Mouse (Mus musculus) kidney, adult 11 months (tissue): ENCODE data around the gene Pex5l.

Experiments
- DNase-seq: peaks from one replicate; pipeline ENCODE4 v3.0.0; 2022

The Pex5l gene

DNA sequence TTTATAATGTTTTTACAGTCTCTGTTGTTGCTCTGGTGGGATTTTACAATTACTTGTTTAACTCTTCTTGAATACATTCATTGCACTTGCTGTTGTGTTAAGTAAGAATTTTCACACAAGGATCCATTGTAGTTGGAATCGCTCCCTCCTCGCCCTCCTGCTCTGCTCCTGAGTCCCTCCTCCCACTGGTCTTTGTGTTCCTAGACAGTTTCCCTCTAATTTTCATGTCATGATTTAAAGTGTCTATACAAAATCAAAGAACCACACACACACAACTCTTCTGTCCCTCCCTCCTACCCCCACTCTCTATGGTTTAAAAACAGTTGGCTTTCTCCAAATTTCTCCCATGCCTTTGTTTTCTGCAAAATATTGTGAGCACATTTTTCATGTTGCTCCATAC, 81.6 kb downstream of the Pex5l start:
- DNase-seq, result no peak

DNA sequence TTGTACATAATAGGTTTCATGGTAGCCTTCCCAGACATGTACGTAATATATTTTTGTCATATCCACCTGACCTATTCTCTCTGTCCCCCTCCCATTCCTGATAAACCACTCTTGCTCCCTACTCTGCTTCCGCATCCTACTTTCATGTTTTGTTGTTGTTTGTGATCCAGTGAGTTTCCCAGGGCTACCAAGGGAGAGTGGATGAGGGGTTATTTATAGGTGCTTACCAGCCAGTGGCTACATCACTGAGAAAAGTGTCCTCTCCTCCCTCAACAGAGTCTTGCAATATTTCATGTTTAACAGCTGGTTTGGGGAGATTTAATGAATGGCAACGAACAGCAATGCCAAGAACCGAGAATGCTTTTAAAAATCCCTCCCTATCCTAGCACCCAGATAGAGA, 82.0 kb downstream of the Pex5l start:
- no peak for DNase-seq

GRCm38 (mm10) chr3:33060343-33060937, 82.6 kb downstream of the Pex5l start:
- no peak for DNase-seq

DNA sequence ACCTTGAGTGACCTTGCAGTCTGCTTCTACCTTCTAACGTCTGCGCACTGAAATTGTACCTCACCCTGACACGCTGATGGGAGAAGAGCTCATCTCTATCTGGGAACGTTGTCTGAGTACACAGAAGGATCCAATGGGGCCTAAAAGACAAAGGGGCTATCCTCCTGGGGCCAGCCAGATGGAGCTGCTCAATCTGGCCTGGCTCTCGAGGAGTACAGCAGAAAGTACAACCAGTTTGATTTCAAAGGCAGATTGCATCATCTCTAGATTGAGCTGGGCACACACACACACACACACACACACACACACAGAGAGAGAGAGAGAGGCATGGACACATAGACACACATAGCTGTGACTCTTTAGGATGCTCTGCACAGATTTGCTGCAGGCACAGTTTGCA, 94.7 kb downstream of the Pex5l start:
- DNase-seq, result no peak

DNA sequence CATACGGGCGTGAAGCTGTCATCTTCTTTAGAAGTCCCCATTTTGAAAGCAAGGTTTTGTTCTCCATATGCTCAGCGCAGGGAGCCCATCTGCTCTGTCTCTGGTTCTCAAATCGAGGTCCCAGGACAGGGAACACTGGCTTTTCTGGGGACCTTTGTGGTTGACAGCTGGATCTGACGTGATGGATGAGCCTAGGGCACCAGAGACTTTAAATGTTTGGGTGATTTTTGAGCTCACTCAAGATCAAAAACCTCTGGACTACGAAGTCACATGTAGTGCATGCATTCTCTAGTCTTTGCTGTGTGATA, 98.3 kb downstream of the Pex5l start:
- DNase-seq, result no peak

DNA sequence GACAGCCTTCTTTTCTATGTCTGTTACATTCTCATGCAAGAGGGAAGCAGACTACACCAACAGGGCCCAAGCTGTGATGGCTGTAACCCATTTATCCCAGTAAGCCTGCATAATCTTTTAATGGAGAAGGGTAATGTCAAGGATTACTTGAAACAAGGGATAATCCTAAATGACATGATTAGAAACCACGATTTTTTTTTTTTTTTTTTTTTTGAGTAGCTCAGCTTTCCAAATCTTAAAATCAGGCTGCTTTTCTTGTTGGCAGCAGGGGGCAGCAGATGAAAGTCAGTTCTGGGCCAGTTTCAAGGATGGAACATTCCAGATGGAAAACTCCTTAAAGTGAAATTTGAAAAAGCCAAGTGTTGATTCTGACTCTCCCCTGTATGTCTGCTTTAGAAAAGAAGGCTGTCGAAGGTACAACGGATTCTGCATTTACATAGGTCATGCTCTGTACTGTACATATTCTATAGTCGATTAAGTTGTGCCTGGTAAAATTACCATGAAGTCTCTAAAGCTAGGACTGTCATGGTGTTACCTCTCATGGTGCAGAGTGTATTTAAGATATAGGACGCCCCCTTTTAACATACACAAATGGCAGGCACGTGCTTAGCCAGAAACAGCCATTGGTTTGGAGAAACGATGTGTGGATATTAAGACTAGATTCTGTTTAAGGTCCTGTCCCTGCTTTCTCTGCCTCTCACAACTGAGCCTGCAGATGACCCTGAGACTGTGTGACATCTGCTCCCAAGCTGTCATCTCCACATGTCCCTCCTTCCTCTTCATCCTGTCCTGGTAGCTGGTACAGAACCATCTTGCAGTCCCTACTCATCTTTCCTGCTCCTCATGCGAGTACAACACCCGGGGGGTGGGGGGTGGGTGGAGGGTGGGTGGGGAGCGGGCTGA, 98.9 kb downstream of the Pex5l start:
- no peak for DNase-seq

DNA sequence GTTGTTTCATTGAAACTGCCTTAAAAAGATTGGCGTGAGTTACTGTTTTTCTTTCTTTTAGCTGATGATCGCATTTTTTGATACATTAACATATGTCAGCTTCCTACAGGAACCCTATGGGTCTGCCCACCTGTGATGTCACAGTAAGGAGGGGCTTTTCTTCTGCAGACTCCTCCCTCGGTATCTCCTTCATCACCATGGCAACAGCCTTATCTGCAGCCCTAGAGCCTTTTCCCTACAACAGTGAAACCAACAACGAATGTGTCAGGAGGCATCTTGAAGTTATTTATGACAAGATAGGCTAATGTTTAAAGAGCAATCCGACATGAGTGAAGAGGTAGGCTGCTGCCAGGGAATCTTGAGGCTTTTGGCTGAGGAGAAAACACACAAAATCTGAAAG, 118.5 kb downstream of the Pex5l start:
- no peak for DNase-seq

- no peak for DNase-seq
These were observed 139.1 kb downstream of the Pex5l start for GRCm38 (mm10) chr3:33003901-33004300.

DNA sequence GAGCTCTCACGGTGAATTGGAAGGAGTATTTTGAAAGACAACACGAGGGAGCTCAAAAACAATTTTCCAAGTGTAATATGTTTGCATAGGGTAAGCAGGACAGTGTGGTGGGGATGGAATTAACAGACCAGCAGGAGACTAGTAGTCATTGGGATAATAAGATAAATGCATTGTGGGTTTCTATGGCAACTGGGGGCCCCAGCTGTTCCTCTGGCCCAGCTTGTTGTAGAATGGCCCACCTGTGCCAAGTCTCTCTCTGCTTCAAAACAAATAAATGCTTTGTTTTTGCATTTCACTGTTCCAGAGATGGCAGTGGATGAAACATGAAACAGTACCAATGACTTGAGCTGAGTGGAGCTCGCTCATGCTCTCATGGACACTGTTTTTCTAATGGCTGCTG, 141.3 kb downstream of the Pex5l start:
- no peak for DNase-seq

GRCm38 (mm10) chr3:33000383-33001015, 142.5 kb downstream of the Pex5l start:
- no peak for DNase-seq

GRCm38 (mm10) chr3:32991713-32992575, 151.1 kb downstream of the Pex5l start:
- DNase-seq, result no peak

DNA sequence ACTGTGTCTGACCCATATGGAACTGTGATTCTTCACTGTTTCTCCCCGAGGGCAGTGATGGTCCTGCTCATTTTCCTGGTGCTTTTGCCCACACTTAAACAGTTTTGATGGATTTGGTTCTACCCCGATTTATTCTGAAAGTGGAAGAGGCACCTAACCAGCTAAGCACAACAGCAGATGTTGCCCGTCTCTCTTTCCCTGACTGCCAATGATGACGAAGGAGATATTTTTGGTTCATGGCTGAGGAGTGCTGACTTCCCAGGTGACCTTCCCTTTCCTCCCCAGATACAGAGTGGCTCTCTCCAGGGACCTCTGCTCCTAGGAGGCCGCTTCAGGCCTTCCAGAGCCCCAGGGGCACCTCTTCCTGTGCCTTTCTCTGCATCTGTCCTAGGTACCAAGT, 155.2 kb downstream of the Pex5l start:
- DNase-seq, result no peak

DNA sequence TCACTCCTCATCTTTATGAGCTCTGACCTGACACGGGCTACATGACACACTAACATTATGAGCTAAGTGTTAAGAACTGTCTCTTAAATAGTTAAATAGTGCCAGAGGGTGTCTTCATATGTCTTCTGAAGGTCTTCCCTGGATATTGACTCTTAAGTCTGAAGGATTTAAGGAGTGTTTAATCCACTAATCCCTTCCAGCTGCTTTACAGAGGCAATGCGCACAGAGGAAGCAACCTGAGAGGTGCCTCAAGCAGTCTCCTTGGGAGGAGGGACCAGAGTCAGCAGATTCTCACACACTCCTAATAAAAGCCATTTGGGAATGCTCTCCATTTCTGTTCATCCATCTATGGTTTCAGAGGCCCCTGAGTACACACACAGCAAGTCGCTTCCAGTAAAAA, 157.9 kb downstream of the Pex5l start:
- DNase-seq, result no peak

- DNase-seq, result no peak
These were observed 163.1 kb downstream of the Pex5l start for GRCm38 (mm10) chr3:32979981-32980380.

DNA sequence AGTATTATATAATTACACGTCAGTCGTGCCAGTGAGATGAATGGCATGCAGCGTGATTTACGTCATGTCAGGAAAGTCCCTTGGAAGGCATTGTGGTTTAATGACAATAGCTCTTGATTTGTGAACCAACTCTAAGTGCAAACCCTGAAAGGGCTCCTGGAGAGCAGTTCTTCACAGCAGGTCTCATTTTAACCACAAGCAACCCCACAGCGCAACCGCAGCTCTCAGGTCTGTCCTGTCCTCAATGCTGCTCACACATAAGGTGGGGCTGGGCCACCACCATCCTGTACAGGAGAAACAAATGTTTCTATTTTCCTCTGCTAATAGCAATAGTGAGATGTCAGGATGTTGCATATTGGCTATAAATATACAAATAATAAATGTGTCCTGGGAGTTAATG, 163.8 kb downstream of the Pex5l start:
- no peak for DNase-seq

DNA sequence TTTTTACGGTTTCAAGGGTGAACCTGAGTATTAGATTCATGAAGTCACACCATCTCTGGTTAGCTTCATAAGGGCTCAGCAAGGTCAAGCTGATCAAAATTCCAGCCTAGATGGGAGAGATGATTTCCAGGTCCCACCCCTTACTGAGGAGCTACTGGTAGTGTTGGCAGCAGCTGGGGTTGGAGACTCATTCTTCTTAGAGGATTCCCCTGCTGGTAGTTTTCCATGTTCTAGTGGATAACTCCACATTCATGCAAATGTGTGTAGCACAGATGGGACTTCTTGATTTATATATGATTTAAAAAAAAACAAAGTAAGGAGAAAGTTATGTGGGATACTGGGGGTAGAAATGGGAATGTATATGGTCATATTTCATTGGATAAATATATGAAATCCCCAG, 172.8 kb downstream of the Pex5l start:
- DNase-seq, result no peak

DNA sequence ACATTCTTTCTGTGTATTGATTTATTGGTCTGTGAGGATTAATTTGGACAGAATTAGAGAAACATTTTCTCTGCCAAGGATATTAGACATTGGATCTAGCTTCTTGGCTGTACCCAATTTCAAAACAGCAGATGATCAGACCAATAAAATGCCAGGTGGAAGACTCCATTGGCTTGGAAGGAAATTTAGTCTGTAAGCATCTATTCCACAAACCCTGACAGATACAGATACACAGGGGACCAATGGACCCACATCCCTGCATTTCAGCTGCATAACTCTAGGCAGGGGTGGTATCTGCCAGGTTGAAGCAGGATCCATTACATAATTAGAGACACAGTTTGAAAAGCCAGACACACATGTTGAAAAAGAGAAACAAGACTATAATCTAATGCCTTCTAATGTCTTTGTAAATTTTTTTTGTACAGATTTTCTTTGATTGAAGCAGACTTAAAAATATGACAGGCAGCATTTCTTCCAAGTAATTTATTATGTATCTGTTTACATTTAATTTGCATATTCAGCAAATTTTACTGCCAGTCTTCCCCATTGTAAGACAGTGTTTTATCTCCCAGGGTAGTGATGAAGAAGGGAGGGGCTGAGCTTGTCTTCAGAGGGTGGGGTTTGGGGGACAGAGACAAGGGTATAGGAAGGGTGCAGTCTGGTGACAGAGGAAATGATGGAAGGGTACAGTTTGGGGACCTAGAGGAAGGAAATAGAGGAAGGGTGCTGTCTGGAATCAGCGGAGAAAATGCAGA, 174.2 kb downstream of the Pex5l start:
- DNase-seq, result no peak

- no peak for DNase-seq
These were observed 177.5 kb downstream of the Pex5l start for GRCm38 (mm10) chr3:32965528-32965927.

DNA sequence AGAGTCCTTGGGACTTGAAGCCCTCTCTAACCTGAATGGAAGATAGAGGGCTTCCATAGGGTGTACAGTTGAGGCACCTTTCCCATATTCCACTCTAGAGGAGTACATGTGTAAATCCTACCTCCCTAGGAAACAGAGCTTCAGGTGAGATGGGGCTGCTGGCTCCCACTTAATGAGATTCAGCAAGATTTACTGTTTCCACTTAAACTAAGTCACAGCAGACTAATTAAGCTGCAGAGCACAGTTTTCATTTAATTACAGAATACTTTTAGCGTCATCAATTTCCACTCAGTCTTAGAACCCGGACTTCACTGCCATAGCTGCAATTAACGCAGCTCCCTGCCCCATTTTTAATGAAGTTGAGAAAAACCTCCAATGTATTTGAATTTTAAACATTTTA, 181.6 kb downstream of the Pex5l start:
- DNase-seq, result no peak

DNA sequence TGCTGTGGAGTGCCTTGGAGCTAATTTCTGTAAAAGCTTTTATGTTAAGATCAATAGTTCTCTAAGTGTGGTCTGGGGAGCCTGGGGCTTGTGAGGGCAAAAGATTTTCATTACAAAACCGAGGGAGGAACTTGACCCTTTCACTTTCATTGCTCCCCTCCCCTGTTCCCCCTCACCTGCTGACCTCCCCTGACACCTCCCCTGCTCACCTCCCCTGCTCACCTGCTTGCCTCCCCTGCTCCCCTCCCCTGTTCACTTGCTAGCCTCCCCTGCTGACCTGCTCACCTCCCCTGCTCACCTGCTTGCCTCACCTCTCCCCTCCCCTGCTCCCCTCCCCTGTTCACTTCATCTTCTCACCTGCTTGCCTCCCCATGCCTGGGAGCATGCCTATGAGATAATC, 191.7 kb downstream of the Pex5l start:
- no peak for DNase-seq

DNA sequence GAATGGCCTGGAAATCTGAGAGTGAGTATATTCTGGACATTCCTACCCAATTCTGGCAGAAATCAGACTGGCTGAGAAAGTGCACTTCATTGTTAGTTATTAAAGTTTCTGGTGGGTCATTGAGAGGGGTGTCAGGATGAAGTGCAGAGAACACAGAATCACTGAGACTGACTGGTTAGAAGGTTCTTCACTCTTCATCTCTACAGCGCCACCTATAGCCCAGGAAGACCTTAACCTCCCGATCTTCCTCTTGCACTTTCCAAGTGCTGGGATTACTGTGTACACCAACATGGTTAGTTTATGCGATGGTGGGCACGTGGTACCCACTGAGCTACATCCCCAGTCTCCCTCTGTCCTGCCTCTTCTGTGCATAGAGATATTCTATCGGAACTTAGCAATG, 195.6 kb downstream of the Pex5l start:
- DNase-seq, result no peak

DNA sequence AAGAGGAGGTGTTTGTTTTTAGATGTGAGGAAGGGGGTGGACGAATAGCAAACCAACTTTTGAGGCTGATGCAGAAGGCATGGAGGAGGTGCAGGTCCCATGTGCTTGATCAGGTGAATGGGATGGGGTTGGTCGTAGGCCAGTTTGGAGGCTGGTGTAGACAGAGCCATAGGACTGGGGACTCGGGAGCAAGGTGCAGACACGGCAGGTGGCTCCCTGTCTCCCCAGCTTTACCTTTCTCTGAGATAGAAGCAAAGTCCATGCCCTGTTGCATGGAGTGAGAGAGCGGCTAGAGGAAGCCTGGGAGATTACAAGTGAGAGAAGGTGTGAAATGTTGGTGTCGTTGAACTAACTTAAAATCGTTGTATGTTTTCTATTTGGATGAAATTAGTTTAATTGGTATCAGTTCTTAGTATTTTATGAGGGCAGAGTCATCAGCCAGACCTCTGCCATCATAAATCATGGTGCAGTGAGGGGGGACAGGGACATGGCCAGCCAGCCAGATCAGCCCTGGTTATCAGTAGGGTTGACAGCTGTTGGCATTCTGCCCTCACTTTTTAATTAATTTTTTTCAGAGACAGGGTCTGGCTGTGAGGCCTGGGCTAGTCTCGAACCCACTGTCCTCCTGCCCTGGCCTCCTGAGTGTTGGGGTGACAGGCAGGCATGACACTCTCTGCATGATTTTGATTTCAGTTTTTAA, 203.1 kb downstream of the Pex5l start:
- no peak for DNase-seq
